Mouse (Mus musculus) megakaryocyte, embryonic 14.5 days (primary cell): ENCODE data around the gene Thap3.
"Not testable (repeated sequence)": the region's sequence is repeated elsewhere in the genome, so short reads cannot be mapped to it uniquely, and the experiment has no call there.

Experiments used
- FLI1 ChIP-seq: IDR thresholded peaks from 2 replicates; pipeline ENCODE4 v1.6.1; 2012; ENCODE audit warnings: low read length, inconsistent platforms, mixed read lengths
- GATA1 ChIP-seq: IDR thresholded peaks from 3 replicates; pipeline ENCODE4 v1.6.1; 2012; ENCODE audit warnings: mixed read lengths, low read length, inconsistent platforms, borderline replicate concordance

DNA sequence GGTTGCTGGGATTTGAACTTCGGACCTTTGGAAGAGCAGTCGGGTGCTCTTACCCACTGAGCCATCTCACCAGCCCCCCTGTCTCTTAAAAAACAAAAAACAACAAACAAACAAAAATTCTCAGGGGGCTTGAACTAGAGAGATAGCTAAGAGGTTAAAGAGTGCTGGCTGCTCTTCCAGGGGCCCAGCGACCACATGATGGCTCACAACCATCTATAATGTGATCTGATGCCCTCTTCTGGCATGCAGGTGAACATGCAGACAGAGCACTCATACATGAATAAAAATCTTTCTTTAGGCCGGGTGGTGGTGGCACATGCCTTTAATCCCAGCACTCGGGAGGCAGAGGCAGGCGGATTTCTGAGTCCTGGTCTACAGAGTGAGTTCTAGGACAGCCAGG, 47.7 kb upstream of the Thap3 start:
- TF ChIP-seq GATA1, FLI1: not testable (repeated sequence)
